Mouse (Mus musculus) testis, adult 2 months (tissue): ENCODE measurements around the gene Kxd1.

ENCODE experiments used
- CTCF ChIP-seq: fragments of 200-500 bp; IDR thresholded peaks from 2 replicates; pipeline ENCODE4 v1.5.1; 2012; ENCODE audit warnings: low read depth, mild to moderate bottlenecking, inconsistent platforms, low read length, moderate library complexity; ENCODE audit not compliant: control insufficient read depth, insufficient read depth, insufficient replicate concordance
- POLR2A ChIP-seq: fragments of 200-500 bp; IDR thresholded peaks from 2 replicates; pipeline ENCODE4 v1.6.1; 2012; ENCODE audit warnings: low read depth, mild to moderate bottlenecking, inconsistent platforms, low read length, moderate library complexity; ENCODE audit not compliant: control insufficient read depth

DNA sequence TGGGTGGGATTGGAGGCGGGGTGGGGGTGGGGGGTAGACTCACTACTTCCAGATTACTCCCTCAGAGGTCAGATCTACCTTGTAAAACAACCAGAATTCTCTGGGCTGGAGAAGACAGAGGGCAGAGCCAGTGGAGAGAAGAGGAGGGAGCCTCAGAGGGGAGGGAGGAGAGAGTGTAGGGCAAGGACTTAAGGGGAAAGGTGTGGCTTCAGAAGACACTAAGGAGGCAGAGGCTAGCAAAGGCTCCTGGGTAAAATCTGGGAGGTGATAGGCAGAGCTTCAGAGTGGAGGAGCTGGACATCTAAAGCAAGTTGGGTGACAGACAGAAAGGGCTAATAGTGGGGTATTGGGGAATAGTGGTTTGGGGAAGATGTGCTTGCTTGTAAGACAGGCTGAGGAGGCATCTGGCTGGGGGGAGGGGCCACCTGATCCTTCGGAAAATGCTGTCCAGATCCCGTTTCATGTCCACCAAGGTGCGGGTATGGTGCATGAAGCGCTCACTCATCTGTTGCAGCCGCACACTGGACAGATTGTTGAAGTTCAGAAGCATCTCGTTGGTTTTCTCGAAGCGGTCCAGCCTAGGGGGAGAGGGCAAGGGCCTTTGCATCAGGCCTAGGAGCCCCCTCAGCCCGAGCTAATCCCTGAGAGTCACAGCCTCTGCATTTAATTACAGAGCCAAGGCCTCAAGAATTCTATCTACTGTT lies 9.7 kb downstream of the Kxd1 start:
- no peak for TF ChIP-seq CTCF
- TF ChIP-seq POLR2A: no peak
